Mouse (Mus musculus): ENCODE measurements around the gene Cyth2. TPM values are rescaled to one million over a fixed set of nuclear protein-coding genes. Genes with fewer than 3 reads are reported as not detected.
A peak's percentile ranks its signal among the peaks of the same experiment; 100 is the strongest.

Cyth2 gene
- polyA plus RNA-seq, 1 experiment = 42.6 TPM

DNA sequence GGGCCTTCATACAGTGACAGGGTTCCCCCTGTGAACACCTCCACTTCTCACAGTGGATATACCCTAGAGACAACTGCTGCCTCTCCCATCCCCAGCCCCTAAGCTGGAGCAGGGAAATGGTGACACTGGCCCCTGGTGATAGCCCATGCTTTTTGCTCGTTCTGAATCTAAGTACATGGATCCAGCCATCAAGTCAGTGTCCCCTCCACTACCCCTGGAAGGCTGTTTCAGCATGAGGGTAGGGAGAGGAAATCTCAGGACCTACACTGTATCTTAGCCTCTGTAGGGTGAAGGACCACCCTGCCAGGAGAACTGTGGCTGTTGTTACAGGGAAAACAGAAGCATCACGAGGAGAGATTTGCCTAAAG lies 1.6 kb upstream of the Cyth2 start:
- Histone ChIP-seq H3K4me1 (ENCODE audit: control insufficient read depth, insufficient read depth, low read length) (peaks cover 6% of the 10 kb centered on the region), H3K4me3 (replicated peaks; ENCODE audit: extremely low read depth, low read depth, low read length) (no peak overlapping the region)
- TF ChIP-seq POLR2A (IDR thresholded peaks at IDR 0.05; ENCODE audit: borderline replicate concordance, extremely low read depth, low read depth, low read length) = no peak
- no peak for TF ChIP-seq CTCF (IDR thresholded peaks at IDR 0.05; ENCODE audit: insufficient read depth, low read length)
- WGBS = 73% methylated on average over 2 of the region's 2 CpGs
- DNase-seq = no peak

DNA sequence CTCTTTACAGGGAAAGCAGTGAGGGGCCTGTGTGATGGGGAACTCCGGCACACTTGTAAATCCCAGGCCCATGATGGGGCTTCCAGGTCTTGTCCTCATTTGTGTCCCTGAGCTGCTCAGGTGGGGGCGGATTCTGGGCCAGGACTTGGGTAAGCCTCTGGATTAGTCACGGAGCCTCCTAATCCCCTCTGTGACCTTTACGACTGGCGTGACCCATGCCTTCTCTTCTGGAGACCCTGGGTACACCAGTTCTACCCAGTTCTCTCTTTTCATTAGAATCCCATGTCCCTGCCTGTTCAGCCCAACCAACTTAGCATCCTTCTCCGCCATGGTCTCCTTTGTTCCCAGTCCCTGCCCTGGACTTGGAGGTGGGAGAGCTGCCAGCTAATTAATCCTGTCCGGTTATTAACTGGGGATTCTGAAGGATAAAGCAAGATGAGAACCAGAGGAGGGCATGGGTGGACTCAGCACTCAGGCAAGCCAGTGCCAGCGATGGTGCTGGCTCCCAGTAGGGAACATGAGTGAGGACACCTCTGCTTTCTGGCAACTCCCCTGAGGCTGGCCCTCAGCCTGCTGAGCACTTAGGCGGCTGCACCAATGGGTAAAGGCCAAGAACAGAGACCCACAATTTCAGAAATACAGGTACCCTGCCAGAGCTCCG lies 1.1 kb upstream of the Cyth2 start:
- no peak for DNase-seq
- Histone ChIP-seq H3K4me3 (replicated peaks; ENCODE audit: extremely low read depth, low read depth, low read length) (no peak overlapping the region), H3K4me1 (ENCODE audit: control insufficient read depth, insufficient read depth, low read length) (peaks cover 6% of the 10 kb centered on the region)
- 70% methylated on average over 10 of the region's 10 CpGs for WGBS
- no peak for TF ChIP-seq POLR2A (IDR thresholded peaks at IDR 0.05; ENCODE audit: borderline replicate concordance, extremely low read depth, low read depth, low read length)
- no peak for TF ChIP-seq CTCF (IDR thresholded peaks at IDR 0.05; ENCODE audit: insufficient read depth, low read length)

DNA sequence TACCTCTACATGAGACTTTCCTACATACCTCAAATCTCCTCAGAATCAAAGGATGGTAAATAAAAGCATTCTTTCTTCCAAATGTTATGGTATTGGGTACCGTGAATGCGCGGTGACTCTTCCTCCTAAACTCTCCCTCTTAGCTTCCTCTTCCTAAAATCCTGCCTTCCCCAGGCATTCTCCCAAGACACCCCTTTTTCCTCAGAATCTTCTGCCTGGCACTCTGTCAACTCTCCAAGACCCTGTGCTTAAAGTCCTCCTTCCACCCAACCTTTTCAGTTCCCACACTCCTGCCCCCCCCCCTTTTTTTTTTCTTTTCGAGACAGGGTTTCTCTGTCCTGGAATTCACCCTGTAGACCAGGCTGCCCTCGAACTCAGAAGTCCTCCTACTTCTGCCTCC lies 460 bp upstream of the Cyth2 start:
- no peak for DNase-seq
- 4% methylated on average over 5 of the region's 5 CpGs for WGBS
- H3K4me3 ChIP-seq (replicated peaks; ENCODE audit: extremely low read depth, low read depth, low read length) = peak overlapping the region; percentile 26
- peaks cover 6% of the 10 kb centered on the region for H3K4me1 ChIP-seq (ENCODE audit: control insufficient read depth, insufficient read depth, low read length)
- TF ChIP-seq CTCF (IDR thresholded peaks at IDR 0.05; ENCODE audit: insufficient read depth, low read length) (no peak), POLR2A (IDR thresholded peaks at IDR 0.05; ENCODE audit: borderline replicate concordance, extremely low read depth, low read depth, low read length) (no peak)

DNA sequence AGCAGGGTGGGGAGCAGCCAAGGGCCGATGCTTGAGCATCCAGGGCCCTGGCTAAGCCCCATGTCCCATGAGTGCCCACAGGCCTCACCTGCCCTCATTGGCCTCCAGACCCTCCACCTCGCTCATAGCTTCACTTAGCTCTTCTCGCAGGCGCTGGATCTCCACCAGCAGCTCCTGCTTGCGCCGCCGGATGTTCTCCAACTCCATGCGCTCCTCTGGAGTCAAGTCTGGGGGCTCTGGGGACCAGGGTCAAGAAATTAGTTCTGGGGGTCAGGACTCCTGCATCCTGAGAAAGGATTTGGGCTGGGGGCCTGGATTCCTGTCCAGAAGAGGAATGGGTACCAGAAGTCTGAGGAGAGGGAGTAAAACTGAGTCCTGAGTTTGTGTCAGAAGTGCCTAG lies 1.5 kb downstream of the Cyth2 start:
- Histone ChIP-seq H3K4me1 (ENCODE audit: control insufficient read depth, insufficient read depth, low read length) (peaks cover 6% of the 10 kb centered on the region), H3K4me3 (replicated peaks; ENCODE audit: extremely low read depth, low read depth, low read length) (no peak overlapping the region)
- DNase-seq = no peak
- WGBS = 78% methylated on average over 8 of the region's 8 CpGs
- TF ChIP-seq CTCF (IDR thresholded peaks at IDR 0.05; ENCODE audit: insufficient read depth, low read length) (no peak), POLR2A (IDR thresholded peaks at IDR 0.05; ENCODE audit: borderline replicate concordance, extremely low read depth, low read depth, low read length) (no peak)

DNA sequence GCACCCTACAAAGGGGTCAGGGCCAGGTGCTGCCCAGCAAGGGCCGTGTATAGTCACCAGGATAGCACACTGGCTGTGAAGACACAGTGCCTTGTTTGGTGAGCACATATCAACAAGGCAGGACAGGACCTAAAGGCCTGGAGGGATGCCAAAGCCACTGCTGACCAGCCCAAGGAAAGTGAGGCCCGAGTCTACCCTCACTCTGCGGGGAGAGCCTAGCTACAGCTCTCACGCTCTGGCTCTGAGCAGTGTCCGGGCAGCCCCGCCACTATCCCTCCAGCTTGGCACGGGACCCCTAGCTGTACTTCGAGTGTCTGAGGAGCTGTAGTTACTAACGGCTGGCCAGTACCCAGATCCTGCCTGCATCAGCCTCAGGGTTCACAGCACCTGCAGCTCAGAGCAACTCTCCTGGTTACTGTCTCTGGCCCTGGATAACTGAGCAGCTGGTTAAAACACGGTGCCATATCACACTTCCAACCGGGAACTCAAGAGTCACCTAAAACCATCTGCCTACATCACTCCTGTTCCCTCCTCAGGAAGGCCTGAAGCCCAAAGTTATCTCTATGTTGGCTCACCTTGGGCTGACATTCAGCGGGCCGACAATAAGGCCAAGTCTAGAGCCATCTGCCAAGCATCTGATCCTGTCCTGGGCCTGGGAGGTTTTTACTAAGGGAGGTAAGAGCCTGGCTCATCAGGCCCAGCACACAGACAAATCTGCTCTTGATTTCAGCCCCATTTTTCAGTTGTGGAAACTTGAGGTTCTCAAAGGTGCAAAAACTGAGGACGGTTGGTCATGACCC lies 4.9 kb downstream of the Cyth2 start:
- TF ChIP-seq CTCF (IDR thresholded peaks at IDR 0.05; ENCODE audit: insufficient read depth, low read length) = no peak
- no peak for TF ChIP-seq POLR2A (IDR thresholded peaks at IDR 0.05; ENCODE audit: borderline replicate concordance, extremely low read depth, low read depth, low read length)
- DNase-seq = no peak
- H3K4me1 ChIP-seq (ENCODE audit: control insufficient read depth, insufficient read depth, low read length) = peaks cover 6% of the 10 kb centered on the region
- 77% methylated on average over 14 of the region's 14 CpGs for WGBS
- no peak overlapping the region for H3K4me3 ChIP-seq (replicated peaks; ENCODE audit: extremely low read depth, low read depth, low read length)

DNA sequence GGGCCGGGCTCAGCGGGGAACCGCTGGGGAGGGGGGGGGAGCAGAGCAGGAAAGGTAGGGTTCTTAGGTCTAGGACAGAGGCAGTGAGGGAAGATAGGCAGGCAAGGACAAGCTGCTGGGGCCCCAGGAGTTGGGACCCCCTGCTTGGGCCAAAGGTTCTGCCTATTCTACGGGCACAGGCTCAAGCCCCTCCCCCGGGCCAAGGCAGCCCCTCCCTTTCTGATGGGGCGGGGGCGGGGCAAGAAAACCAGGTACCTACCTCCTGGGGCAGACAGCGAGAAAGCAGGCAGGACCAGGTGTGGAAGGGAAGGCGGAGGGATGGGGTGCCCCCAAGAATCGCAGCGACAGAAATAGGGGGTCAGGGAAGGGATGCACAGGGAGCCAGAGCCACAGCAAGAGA lies 5.9 kb downstream of the Cyth2 start:
- no peak for TF ChIP-seq POLR2A (IDR thresholded peaks at IDR 0.05; ENCODE audit: borderline replicate concordance, extremely low read depth, low read depth, low read length)
- TF ChIP-seq CTCF (IDR thresholded peaks at IDR 0.05; ENCODE audit: insufficient read depth, low read length) = no peak
- Histone ChIP-seq H3K4me1 (ENCODE audit: control insufficient read depth, insufficient read depth, low read length) (peaks cover 6% of the 10 kb centered on the region), H3K4me3 (replicated peaks; ENCODE audit: extremely low read depth, low read depth, low read length) (no peak overlapping the region)
- DNase-seq = no peak
- WGBS = 58% methylated on average over 10 of the region's 11 CpGs

DNA sequence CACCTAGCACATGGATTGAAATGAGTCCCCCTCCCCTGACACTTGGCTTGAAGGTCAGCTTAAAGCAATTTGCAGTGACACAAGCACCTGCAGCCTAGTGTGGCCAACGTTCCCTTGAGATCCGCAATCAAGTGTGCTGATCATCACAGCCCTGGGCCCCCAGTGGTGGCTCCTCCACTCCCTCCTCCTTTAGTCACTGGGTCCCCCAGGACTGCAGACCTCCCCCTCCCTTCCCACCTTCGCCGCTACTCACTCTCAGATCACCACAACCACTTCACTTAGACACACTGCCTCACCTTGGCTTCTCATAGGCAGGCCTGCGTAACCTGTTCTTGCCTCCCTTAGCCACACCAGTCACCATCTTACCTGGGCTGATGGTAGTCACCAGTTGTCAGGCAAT lies 8.4 kb downstream of the Cyth2 start:
- TF ChIP-seq POLR2A (IDR thresholded peaks at IDR 0.05; ENCODE audit: borderline replicate concordance, extremely low read depth, low read depth, low read length) (0 out of 2 replicates have a peak, but pooled peaks have one; percentile 6), CTCF (IDR thresholded peaks at IDR 0.05; ENCODE audit: insufficient read depth, low read length) (no peak)
- WGBS = 53% methylated on average over 5 of the region's 5 CpGs

DNA sequence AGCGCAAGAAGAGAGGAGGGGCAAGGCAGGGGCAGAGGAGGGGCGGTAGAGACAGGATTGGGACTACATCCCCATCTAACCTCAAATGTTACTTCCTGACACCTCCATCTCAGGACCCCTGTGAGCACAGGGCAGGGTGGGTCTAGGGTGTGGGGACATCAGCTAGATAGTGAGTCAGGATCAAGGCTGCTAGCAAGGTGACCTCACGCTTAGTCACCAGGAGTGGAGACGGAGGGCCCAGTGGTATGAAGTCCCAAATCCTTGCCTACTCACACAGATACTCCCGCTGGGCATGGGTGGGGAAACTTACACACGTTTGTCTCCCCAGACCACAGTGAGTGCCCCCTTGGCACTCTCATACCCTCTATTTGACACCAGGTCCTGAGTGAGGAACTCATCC lies 11.8 kb downstream of the Cyth2 start:
- WGBS = 80% methylated on average over 6 of the region's 6 CpGs
- DNase-seq = no peak
- H3K4me3 ChIP-seq (replicated peaks; ENCODE audit: extremely low read depth, low read depth, low read length) = no peak overlapping the region
- H3K4me1 ChIP-seq (ENCODE audit: control insufficient read depth, insufficient read depth, low read length) = peaks cover 3% of the 10 kb centered on the region; the same call in 1 of the 2 replicates
- TF ChIP-seq POLR2A (IDR thresholded peaks at IDR 0.05; ENCODE audit: borderline replicate concordance, extremely low read depth, low read depth, low read length) (no peak), CTCF (IDR thresholded peaks at IDR 0.05; ENCODE audit: insufficient read depth, low read length) (no peak)

More for the DNA sequence above, 8.4 kb downstream of the Cyth2 start:
- Histone ChIP-seq H3K4me1 (ENCODE audit: control insufficient read depth, insufficient read depth, low read length) (no peaks in the 10 kb centered on the region; the same call in 1 of the 2 replicates), H3K4me3 (replicated peaks; ENCODE audit: extremely low read depth, low read depth, low read length) (no peak overlapping the region)
- no peak for DNase-seq

DNA sequence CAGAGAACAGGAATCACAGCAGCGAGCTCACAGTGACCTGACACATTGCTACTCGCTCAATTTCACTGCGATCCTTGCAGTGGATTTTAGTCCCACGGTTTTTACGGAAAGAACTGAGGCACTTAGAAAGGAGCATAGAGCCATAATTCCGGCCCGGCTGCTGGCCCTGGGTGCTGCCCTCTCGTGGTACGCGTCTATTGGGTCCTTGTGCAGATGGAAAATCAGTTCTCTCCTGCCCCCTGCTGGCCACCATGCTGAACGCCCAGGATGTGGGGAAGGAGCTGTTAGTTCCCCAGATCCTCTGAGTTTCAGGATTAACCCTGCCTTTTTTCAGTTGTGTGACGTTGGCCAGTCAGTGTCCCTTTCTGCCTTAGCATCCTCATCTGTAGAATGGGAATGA lies 13.0 kb downstream of the Cyth2 start:
- Histone ChIP-seq H3K4me3 (replicated peaks; ENCODE audit: extremely low read depth, low read depth, low read length) (peak overlapping the region; percentile 15), H3K4me1 (ENCODE audit: control insufficient read depth, insufficient read depth, low read length) (peaks cover 3% of the 10 kb centered on the region; the same call in 1 of the 2 replicates)
- TF ChIP-seq POLR2A (IDR thresholded peaks at IDR 0.05; ENCODE audit: borderline replicate concordance, extremely low read depth, low read depth, low read length) (0 out of 2 replicates have a peak, but pooled peaks have one; percentile 15), CTCF (IDR thresholded peaks at IDR 0.05; ENCODE audit: insufficient read depth, low read length) (peak; percentile 100)
- DNase-seq = peak; percentile 88
- WGBS = 1% methylated on average over 12 of the region's 12 CpGs

All from lung, adult 2 months (tissue).